Mouse (Mus musculus) ovary, postnatal 36 days (tissue): ENCODE measurements around the gene Uhrf1.
"Not testable (repeated sequence)": the region's sequence is repeated elsewhere in the genome, so short reads cannot be mapped to it uniquely, and the experiment has no call there.

Experiments used
- DNase-seq: peaks from one replicate; pipeline ENCODE4 v3.0.0; 2022; ENCODE audit warnings: low spot score, mixed read lengths

Gene Uhrf1

GRCm38 (mm10) chr17:56303160-56303846, at the start of gene Uhrf1:
TSS of gene Uhrf1 (plus strand) at chr17:56303321.
- DNase-seq = peak; percentile 80

GRCm38 (mm10) chr17:56254695-56255094, 48.4 kb upstream of the Uhrf1 start:
- DNase-seq = no peak

- DNase-seq = no peak
Measured at GRCm38 (mm10) chr17:56255429-56255828, 47.7 kb upstream of the Uhrf1 start.

- peak; percentile 97 for DNase-seq
Measured at GRCm38 (mm10) chr17:56255863-56256238, 47.3 kb upstream of the Uhrf1 start.

GRCm38 (mm10) chr17:56256239-56256881, 46.8 kb upstream of the Uhrf1 start, which contains the start of gene Fem1a:
TSS of gene Fem1a (plus strand) at chr17:56256810.
- peak; percentile 86 for DNase-seq

- DNase-seq = no peak
Measured at GRCm38 (mm10) chr17:56257181-56257894, 45.8 kb upstream of the Uhrf1 start.

- DNase-seq = not testable (repeated sequence)
Measured at GRCm38 (mm10) chr17:56258269-56258668, 44.9 kb upstream of the Uhrf1 start.

GRCm38 (mm10) chr17:56258812-56259211, 44.3 kb upstream of the Uhrf1 start:
- not testable (repeated sequence) for DNase-seq

GRCm38 (mm10) chr17:56259301-56260037, 43.7 kb upstream of the Uhrf1 start:
- DNase-seq = no peak

- DNase-seq = no peak
Measured at GRCm38 (mm10) chr17:56261166-56261565, 42.0 kb upstream of the Uhrf1 start.

GRCm38 (mm10) chr17:56262645-56263094, 40.5 kb upstream of the Uhrf1 start:
- no peak for DNase-seq

GRCm38 (mm10) chr17:56264020-56264419, 39.1 kb upstream of the Uhrf1 start:
- DNase-seq = peak; percentile 58

GRCm38 (mm10) chr17:56265011-56265410, 38.1 kb upstream of the Uhrf1 start:
- DNase-seq = no peak

- no peak for DNase-seq
Measured at GRCm38 (mm10) chr17:56265869-56266268, 37.3 kb upstream of the Uhrf1 start.

- DNase-seq = no peak
Measured at GRCm38 (mm10) chr17:56266271-56266670, 36.9 kb upstream of the Uhrf1 start.

- no peak for DNase-seq
Measured at GRCm38 (mm10) chr17:56269153-56269630, 33.9 kb upstream of the Uhrf1 start.

GRCm38 (mm10) chr17:56269741-56270140, 33.4 kb upstream of the Uhrf1 start:
- DNase-seq = no peak

- DNase-seq = no peak
Measured at GRCm38 (mm10) chr17:56271609-56272253, 31.4 kb upstream of the Uhrf1 start.

GRCm38 (mm10) chr17:56272644-56273043, 30.5 kb upstream of the Uhrf1 start:
- no peak for DNase-seq

GRCm38 (mm10) chr17:56273482-56273881, 29.6 kb upstream of the Uhrf1 start:
- no peak for DNase-seq

GRCm38 (mm10) chr17:56273986-56274385, 29.1 kb upstream of the Uhrf1 start:
- no peak for DNase-seq
